Mouse (Mus musculus) thymus, postnatal 14 days (tissue): ENCODE measurements around the gene Gpn3.
"Not testable (repeated sequence)": the region's sequence is repeated elsewhere in the genome, so short reads cannot be mapped to it uniquely, and the experiment has no call there.

Source experiments
- DNase-seq: peaks from one replicate; pipeline ENCODE4 v3.0.0; 2021

Gene Gpn3

DNA sequence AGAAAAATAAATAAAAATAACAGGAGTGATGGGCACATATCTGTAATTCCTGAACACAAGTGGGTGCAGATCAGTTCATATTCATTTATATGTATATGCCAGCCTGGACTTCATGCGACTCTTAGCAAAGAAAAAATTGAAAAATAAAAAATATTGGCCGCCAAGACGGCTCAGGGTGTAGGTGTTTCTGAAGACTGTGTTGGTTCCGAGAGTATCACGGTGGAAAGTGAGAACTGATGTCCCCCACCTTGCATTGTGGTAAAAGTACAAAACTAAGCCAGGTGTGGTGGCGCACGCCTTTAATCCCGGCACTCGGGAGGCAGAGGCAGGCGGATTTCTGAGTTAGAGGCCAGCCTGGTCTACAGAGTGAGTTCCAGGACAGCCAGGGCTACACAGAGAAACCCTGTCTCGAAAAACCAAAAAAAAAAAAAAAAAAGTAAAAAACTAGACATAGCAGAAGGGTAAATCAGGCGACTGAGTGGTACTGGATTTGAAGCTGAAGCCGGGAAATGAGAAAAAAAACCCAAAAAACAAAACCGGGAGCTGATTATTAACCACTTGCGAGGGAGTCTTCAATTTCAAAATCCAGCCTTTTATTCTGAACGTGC lies 19.6 kb downstream of the Gpn3 start:
- DNase-seq: no peak

DNA sequence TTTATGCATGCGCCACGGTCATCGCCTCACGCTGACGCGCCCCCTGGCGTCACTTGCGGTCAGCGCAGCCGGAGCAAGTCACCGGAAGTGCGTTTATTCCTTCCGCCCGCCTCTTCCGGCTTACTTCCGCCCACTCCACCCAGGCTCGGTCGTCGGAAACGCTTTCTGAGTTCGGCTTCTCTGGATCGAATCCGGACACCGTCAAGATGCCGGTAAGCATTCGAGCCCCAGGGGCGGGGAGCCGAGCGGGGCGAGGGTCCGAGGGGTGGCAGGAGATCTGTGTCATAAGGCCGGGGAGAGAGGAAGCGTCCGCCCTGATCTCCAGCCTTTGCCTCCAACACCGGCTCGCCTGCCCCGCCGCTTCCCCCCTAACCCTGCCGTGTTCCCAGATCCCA lies 20.1 kb downstream of the Gpn3 start, which contains the start of gene Arpc3:
Gene Arpc3, plus strand, starts transcription at position 93 of the 395 bp plus-strand sequence.
- DNase-seq: peak; percentile 92

DNA sequence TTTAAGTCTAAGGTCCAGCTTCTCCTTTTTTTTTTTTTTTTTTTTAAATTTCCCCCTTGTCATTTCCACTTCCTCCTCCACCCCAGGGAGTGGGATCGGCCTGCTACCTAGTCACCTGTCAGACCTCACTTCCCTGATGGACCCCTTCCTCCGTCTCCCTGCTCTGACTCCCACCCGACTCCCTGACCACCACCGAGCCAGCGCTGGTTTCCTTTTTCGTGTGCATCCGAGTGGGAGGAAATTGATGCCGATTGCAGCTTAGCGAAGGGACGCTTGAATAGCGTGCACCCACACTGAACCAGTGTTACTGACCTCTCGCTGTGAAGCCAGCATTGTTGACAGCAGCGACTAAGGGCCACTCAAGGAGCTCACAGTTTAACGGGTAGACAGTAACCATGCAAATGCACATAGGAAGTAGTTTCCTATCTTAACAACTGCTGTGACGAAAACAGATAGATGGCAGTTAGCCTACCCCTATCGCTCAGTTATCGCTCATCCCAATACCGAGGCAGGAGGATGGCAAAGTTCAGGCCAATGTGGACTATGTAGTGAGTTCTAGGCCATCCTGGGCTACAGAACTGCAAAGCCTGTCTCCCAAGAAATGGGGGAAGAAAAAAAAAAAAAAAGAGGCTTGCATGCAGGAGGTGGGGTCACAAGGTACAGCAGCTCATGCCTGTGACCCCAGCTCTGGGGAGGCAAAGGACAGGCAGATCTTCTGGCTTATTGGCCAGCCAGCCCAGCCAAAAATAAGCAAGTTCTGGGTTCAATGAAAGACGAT lies 20.7 kb downstream of the Gpn3 start:
- peak; percentile 42 for DNase-seq

GRCm38 (mm10) chr5:122393887-122394286 lies 22.2 kb downstream of the Gpn3 start:
- DNase-seq: peak; percentile 84

GRCm38 (mm10) chr5:122396791-122397190 lies 25.1 kb downstream of the Gpn3 start:
- peak; percentile 42 for DNase-seq

DNA sequence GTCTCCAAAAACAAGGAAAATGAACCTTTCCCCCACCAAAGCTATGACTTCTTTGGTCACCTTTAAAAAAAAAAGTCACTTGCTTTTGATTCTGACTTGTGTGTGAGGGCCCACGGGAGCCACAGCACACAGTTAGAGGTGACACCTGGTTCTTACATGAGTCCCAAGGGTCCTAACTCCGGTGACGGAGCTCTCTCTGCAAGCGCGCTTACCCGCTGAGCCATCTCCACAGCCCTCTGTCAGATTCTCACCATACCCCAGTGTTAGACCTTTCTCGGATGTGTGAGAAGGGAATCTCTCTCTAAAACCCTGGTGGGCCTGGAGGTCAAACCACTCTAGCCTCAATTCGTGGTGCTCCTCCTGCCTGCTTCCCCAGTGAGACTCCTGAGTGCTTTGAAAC lies 25.8 kb downstream of the Gpn3 start:
- DNase-seq: no peak

GRCm38 (mm10) chr5:122399871-122400270 lies 28.2 kb downstream of the Gpn3 start:
- no peak for DNase-seq

- no peak for DNase-seq
Observed at GRCm38 (mm10) chr5:122400628-122401302, 29.1 kb downstream of the Gpn3 start.

GRCm38 (mm10) chr5:122401303-122401640 lies 29.6 kb downstream of the Gpn3 start:
- peak; percentile 82 for DNase-seq

- DNase-seq: no peak
Observed at GRCm38 (mm10) chr5:122402160-122402559, 30.5 kb downstream of the Gpn3 start.

DNA sequence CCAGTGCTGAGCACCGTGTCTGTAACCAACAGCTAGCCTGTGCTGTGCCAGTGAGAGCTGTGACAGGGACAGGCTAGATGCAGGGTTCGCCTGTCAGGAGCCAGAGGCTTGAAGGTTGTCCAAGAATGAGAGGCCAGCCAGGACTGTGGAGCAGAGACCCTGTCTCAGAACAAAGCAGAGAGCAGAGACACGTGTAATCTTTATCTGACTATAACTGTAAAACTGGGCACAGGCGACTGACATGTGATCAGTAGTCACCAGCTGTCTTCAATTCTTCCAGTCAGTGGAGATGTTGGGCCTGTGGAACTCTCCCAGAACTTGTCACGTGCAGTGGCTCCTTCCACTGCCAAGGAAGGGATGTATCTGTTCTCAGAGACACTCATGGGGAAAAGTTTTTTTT lies 31.1 kb downstream of the Gpn3 start:
- DNase-seq: no peak

DNA sequence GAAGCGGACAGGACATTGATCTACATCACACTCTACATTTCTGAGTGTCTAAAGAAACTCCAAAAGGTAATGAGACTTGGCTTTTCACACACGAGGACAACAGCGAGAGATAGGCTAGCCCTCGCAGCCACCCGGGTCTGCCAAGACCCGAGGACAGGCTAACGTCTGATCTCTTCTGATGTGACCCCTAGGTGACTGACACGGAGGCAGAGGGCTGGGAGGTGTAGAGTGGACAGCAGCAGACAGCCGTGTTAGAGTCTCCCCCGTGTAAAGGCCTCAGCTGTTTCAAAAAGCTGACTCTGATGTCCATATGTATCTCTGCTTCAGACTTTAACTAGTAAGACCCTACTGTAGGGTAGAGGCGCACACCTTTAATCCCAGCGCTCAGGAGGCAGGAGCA lies 31.7 kb downstream of the Gpn3 start:
- no peak for DNase-seq

DNA sequence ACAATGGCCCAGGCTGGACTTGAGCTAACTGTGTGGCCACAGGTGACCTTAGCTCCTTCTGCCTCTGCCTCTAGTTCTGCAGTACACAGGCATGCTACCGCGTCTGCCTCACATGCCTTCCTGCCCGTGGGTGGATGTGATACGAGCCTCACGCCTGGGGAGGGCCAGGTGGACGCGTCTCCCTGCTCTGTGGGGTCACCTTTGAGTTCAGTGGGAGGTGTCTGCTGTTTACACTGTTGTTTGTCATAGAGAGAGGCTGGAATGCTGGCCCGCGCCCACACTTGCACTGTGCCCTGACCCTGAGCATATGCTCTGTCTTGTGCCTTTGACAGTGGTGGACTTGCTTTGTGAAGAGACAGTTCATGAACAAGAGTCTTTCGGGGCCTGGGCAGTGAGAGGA lies 33.9 kb downstream of the Gpn3 start:
- DNase-seq: no peak

DNA sequence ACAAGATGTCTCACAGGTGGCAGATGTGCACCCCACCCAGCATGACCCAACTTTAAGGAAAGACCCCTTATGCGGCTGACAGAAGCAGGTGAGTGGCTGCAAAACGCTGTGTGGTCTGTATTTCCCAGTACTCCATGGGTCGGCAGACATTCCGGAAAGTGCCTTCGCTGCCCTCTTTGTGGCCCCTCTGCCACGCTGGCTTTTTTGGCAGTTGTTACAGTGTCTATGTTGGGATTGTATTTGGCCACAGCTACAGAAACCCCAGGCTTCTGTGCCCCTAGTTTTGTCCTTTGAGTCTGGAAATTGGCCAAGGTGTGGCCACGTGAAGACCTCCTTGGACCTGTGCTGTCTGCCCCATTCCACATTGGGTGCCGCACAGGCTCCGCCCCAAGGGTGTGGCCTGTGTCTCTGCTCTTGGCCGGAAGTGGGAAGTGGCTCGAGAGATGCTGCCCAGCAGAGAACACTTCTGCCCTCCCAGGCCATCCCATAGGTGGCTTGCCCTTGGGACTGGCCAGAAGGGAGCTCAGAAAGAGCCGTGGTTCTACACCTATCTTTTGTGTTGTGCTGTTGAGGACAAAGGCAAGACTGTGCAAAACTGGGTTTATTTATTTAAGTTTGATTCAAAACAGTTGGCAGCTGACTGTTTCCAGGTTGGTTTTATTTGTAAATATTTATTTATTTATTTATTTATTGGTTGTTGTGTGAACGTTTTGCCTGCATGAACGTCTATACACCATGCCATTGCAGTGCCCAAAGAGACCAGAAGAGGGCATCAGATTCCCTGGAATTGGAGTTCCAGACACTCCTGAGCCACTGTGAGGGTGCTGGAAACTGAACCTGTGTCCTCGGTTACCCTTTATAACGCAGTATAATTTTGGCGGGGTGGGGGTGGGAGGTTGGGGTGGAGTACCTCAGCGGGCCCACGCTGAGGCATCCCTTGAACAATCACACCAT lies 38.3 kb downstream of the Gpn3 start:
- peak; percentile 18 for DNase-seq

- no peak for DNase-seq
Observed at GRCm38 (mm10) chr5:122411892-122412291, 40.2 kb downstream of the Gpn3 start.

DNA sequence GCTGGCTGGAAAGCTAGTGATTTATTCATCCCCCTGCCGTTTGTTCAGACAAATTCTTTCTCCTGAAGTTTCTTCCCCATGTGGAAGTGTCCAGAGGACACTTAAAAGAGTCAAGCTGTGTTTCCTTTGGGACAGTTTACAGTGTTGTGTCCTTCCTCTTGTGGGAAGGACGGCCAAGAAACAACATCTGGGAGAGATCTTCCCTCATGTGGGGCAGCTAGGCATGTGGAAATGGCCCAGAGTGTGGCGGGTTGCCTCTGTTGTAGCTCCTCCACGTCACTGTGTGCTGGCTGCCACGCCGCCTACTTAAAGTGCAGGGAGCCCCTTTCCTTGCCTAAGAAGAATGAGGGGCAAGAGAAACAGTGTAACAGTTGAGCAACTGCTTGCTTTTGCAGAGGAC lies 41.1 kb downstream of the Gpn3 start:
- no peak for DNase-seq

DNA sequence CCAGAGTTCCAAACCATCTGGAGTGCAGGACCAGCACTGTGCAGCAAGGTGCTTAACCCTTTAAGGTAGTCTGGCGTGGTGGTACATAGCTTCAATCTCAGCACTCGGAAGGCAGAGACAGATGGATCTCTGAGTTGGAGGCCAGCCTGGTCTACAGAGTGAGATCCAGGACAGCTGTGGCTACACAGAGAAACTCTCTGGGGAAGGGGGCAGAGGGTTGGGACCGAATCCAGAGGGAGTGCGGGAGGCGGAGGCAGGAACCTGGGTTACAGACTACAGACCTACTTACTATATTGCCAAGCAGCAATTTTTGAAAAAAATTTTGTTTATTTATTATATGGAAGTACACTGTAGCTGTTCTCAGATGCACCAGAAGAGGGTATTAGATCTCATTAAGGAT lies 42.7 kb downstream of the Gpn3 start:
- DNase-seq: no peak

DNA sequence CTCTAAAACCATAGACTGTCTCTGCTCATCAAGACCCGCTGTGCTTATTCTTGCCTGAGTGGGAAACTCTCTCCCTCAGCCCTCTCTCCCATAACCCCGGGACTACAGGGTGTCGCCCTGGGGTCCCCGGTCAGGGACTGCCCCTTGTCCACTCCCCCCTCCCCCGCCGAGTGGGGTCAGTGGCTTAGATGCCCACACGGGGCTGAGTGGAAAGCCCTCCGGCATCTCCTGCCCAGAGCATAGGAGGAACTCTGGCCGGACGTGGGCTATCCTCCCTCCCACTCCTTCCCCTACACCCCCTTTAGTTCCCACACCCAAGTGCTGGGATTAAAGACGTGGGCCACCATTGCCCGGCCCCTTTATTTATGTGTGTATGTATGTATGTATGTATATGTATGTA lies 43.8 kb downstream of the Gpn3 start:
- DNase-seq: no peak

DNA sequence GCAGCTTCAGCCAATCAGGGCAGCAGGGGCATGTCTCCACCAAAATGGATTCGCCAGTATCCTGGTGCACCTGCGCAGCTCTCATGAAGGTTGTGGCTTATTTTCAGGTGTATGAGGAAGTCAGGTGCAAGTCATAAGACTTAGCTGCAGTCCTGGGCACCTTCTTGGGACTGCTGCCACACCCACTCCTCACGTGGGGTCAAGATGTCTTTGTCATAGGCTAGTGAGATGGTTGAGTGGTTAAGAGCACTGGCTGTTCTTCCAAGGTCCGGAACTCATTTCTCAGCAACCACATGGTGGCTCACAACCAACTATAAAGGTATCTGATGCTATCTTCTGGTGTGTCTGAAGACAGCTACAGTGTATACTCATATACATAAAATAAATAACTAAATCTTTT lies 49.0 kb downstream of the Gpn3 start:
- DNase-seq: not testable (repeated sequence)

DNA sequence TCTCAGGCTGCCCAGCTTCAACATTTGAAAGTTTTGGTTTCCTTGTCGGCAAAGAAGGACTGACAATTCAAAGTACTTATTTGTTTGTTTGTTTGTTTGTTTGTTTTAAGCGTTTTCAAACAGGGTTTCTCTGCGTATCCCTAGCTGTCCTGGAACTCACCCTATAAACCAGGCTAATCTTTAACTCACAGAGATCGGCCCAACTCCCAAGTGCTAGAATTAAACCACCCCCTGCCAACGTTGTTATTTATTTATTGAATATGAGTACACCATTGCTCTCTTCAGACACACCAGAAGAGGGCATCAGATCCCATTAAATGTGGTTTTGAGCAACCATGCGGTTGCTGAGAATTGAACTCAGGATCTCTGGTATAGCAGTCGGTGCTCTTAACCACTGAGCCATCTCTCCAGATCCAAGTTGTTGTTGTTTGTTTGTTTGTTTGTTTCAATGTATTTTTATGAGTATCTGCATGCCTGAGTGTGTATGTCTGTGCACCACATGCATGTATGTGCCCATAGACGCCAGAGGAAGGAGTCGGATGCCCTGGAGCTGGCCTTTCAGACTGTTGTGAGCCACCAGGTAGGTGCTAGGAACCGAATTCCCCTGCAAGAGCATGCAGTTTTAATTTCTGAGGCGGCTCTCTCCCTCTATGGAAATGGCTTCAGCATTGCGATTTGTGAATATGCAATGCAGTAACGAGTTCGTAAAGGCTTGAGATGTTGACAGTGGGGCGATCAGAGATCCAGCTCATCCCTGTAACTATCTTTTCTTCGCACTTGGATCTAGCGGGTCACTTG lies 49.8 kb downstream of the Gpn3 start, which contains the start of gene Anapc7:
Gene Anapc7, plus strand, starts transcription at position 423 of the 798 bp plus-strand sequence.
- DNase-seq: no peak

DNA sequence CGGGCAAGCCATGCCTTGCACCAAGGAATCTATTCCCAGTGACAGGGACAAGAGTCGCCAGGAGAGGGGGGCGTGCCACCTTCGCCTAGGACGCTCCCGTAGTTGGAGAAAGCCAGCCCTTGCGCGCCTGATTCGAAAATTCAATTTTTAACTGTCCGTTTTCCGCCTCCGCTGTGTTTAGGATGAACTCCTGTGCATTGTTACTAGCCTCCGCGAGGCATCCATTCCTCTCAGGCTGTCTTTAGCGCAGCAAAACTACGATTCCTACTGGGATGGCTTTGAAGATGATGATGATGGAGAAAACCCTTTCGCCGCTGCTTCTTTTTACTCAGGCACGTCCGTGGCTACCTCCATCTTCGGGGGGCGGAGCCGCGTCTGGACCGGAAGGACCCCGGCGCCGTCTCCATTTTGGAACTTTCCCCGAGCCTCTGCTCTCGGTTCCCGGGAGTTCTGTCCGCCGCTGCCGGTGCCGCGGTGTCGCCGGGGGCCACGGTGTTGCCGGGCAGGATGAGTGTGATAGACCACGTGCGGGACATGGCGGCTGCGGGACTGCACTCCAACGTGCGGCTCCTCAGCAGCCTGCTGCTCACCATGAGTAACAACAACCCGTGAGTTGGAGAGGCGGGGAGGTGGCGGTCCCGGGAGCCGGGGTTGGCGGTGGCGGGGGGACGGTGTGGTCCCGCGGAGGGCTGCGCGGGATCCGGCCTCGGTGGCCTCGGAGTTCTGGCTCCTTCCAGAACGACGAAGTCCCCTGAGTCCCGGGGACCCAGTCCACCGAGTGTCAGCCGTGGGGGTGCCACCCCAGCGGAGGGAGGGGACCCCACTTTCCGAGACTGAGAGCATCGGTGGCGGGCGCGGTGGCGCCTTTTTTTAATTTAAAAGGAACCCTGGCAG lies 50.6 kb downstream of the Gpn3 start:
- peak; percentile 91 for DNase-seq
